Mouse (Mus musculus): ENCODE data around the gene Scube3.

GRCm38 (mm10) chr17:28184971-28185638 is 43.2 kb downstream of the Scube3 start:
- TF ChIP-seq POLR2A (IDR thresholded peaks at IDR 0.05; ENCODE audit: insufficient read depth, low read depth, low read length) = no peak
- TF ChIP-seq EP300 (IDR thresholded peaks at IDR 0.05; ENCODE audit: insufficient read depth, low read depth, low read length) = no peak
- TF ChIP-seq CTCF (IDR thresholded peaks at IDR 0.05) = no peak

All from heart, adult 2 months (tissue).